Mouse (Mus musculus): ENCODE data around the gene Ceacam9.
"Not testable (repeated sequence)": the region's sequence is repeated elsewhere in the genome, so short reads cannot be mapped to it uniquely, and the experiment has no call there.

DNA sequence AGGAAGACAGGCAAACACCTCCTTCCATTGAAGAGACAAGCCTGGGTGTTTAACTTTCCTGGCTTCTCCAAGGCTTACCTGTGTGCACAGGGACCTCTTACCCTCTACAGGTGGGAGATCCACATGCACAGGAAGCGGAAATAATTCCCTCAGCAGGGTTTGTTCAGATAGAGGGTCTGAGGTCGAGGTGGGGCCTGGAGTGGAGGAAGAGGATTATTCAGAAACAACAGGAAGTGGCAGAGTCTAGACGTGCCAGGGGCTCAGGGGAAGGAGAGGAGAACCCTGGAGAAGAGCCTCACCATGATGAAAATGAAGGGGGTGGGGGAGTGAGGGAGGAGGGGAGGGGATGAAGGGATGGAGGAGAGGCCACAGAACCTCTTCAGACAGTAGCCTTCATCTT, 41.5 kb upstream of the Ceacam9 start:
- TF ChIP-seq TAL1 (conservative IDR thresholded peaks at IDR 0.05; ENCODE audit: low read depth, low read length); CTCF (IDR thresholded peaks at IDR 0.05; ENCODE audit: low read depth, low read length); GATA1 (IDR thresholded peaks at IDR 0.05; ENCODE audit: borderline replicate concordance, low read length): not testable (repeated sequence)

All from G1E (cell line).